Mouse (Mus musculus): ENCODE measurements around the gene Def8. TPM values are rescaled to one million over a fixed set of nuclear protein-coding genes. Genes with fewer than 3 reads are reported as not detected.
"Not testable (repeated sequence)": the region's sequence is repeated elsewhere in the genome, so short reads cannot be mapped to it uniquely, and the experiment has no call there.

Gene Def8
- polyA plus RNA-seq, 2 experiments = 8.0 to 10.5 TPM

- no peak overlapping the region for H3K27ac ChIP-seq
- H3K4me1 ChIP-seq (replicated peaks; ENCODE audit: control insufficient read depth in 2 of 2, insufficient read depth in 2 of 2, low read length in 1 of 2) = no peaks in the 10 kb centered on the region
- WGBS (ENCODE audit: insufficient replicate concordance) = 85% methylated on average over 25 of the region's 25 CpGs
- H3K36me3 ChIP-seq (replicated peaks; ENCODE audit: control insufficient read depth, insufficient read depth, low read depth) = no peaks in the 10 kb centered on the region
- no peaks in the 10 kb centered on the region for H3K27me3 ChIP-seq (ENCODE audit: control insufficient read depth, insufficient read depth, low read length)
- no peak for TF ChIP-seq EP300 (IDR thresholded peaks at IDR 0.05; ENCODE audit: low read depth)
- no peak for TF ChIP-seq CTCF (IDR thresholded peaks at IDR 0.05; ENCODE audit: low read depth)
- no peak for ATAC-seq (ENCODE audit: insufficient read depth)
- peaks cover 32% of the 10 kb centered on the region for H3K9me3 ChIP-seq (ENCODE audit: control insufficient read depth, low read length)
- no peak overlapping the region for H3K4me2 ChIP-seq (ENCODE audit: low read depth)
- H3K4me3 ChIP-seq (ENCODE audit: insufficient read depth in 1 of 2, low read depth in 2 of 2, low read length in 2 of 2) = no peak overlapping the region
- DNase-seq (ENCODE audit: low read depth in 3 of 3, low spot score in 3 of 3) = no peak
- no peak overlapping the region for H3K9ac ChIP-seq (replicated peaks)
Observed at GRCm38 (mm10) chr8:123431616-123432365, 8.5 kb downstream of the Def8 start.

- Histone ChIP-seq H3K9me3 (ENCODE audit: control insufficient read depth, low read length) (peaks cover 26% of the 10 kb centered on the region), H3K4me2 (ENCODE audit: low read depth) (no peak overlapping the region), H3K36me3 (replicated peaks; ENCODE audit: control insufficient read depth, insufficient read depth, low read depth) (no peaks in the 10 kb centered on the region), H3K4me3 (ENCODE audit: insufficient read depth in 1 of 2, low read depth in 2 of 2, low read length in 2 of 2) (no peak overlapping the region), H3K4me1 (replicated peaks; ENCODE audit: control insufficient read depth in 2 of 2, insufficient read depth in 2 of 2, low read length in 1 of 2) (no peaks in the 10 kb centered on the region), H3K27ac (no peak overlapping the region), H3K27me3 (ENCODE audit: control insufficient read depth, insufficient read depth, low read length) (no peaks in the 10 kb centered on the region), H3K9ac (replicated peaks) (no peak overlapping the region)
- ATAC-seq (ENCODE audit: insufficient read depth) = no peak
- no peak for DNase-seq (ENCODE audit: low read depth in 3 of 3, low spot score in 3 of 3)
- WGBS (ENCODE audit: insufficient replicate concordance) = 83% methylated on average over 16 of the region's 16 CpGs
- TF ChIP-seq EP300 (IDR thresholded peaks at IDR 0.05; ENCODE audit: low read depth) = no peak
- no peak for TF ChIP-seq CTCF (IDR thresholded peaks at IDR 0.05; ENCODE audit: low read depth)
Observed at GRCm38 (mm10) chr8:123432381-123432780, 9.1 kb downstream of the Def8 start.

- peaks cover 16% of the 10 kb centered on the region for H3K9me3 ChIP-seq (ENCODE audit: control insufficient read depth, low read length)
- DNase-seq (ENCODE audit: low read depth in 3 of 3, low spot score in 3 of 3); H3K27ac ChIP-seq; H3K9ac ChIP-seq (replicated peaks); ATAC-seq (ENCODE audit: insufficient read depth); H3K4me1 ChIP-seq (replicated peaks; ENCODE audit: control insufficient read depth in 2 of 2, insufficient read depth in 2 of 2, low read length in 1 of 2); H3K27me3 ChIP-seq (ENCODE audit: control insufficient read depth, insufficient read depth, low read length); H3K4me3 ChIP-seq (ENCODE audit: insufficient read depth in 1 of 2, low read depth in 2 of 2, low read length in 2 of 2); H3K4me2 ChIP-seq (ENCODE audit: low read depth); H3K36me3 ChIP-seq (replicated peaks; ENCODE audit: control insufficient read depth, insufficient read depth, low read depth): not testable (repeated sequence)
- 92% methylated on average over 47 of the region's 47 CpGs for whole genome bisulfite sequencing (ENCODE audit: insufficient replicate concordance)
Observed at GRCm38 (mm10) chr8:123433241-123433974, 10.1 kb downstream of the Def8 start.

DNA sequence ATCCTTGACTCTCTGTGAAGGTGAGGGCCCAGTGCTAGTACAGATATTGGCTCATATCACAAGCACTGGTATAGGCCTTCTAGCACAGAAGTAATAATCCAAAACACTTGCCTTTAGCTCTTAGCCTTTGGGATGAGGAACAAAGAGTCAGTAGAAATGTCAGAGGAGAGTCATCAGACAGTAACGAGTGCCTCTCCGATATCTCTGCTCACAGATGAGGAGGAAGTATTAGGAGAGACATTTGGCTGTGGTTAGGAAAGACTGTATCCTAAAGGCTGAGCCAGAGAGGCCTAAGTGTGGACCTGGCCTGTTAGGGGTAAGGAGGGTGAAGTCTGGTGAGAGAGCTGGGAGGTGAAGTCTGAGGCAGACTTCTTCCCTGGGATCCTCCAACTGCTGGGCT lies 18.5 kb downstream of the Def8 start:
- H3K27me3 ChIP-seq (ENCODE audit: control insufficient read depth, insufficient read depth, low read length) = no peaks in the 10 kb centered on the region
- TF ChIP-seq CTCF (IDR thresholded peaks at IDR 0.05; ENCODE audit: low read depth) = no peak
- TF ChIP-seq EP300 (IDR thresholded peaks at IDR 0.05; ENCODE audit: low read depth) = no peak
- H3K4me1 ChIP-seq (replicated peaks; ENCODE audit: control insufficient read depth in 2 of 2, insufficient read depth in 2 of 2, low read length in 1 of 2) = peaks cover 4 to 10% of the 10 kb centered on the region in 2 experiments; a peak in 3 of 4 replicates
- H3K36me3 ChIP-seq (replicated peaks; ENCODE audit: control insufficient read depth, insufficient read depth, low read depth) = no peaks in the 10 kb centered on the region
- H3K9ac ChIP-seq (replicated peaks) = no peak overlapping the region
- DNase-seq (ENCODE audit: low read depth in 3 of 3, low spot score in 3 of 3) (no peak), ATAC-seq (ENCODE audit: insufficient read depth) (no peak)
- WGBS (ENCODE audit: insufficient replicate concordance) = 39% methylated on average over 2 of the region's 2 CpGs
- H3K27ac ChIP-seq = no peak overlapping the region
- H3K4me3 ChIP-seq (ENCODE audit: insufficient read depth in 1 of 2, low read depth in 2 of 2, low read length in 2 of 2) = no peak overlapping the region
- H3K9me3 ChIP-seq (ENCODE audit: control insufficient read depth, low read length) = no peaks in the 10 kb centered on the region
- no peak overlapping the region for H3K4me2 ChIP-seq (ENCODE audit: low read depth)

DNA sequence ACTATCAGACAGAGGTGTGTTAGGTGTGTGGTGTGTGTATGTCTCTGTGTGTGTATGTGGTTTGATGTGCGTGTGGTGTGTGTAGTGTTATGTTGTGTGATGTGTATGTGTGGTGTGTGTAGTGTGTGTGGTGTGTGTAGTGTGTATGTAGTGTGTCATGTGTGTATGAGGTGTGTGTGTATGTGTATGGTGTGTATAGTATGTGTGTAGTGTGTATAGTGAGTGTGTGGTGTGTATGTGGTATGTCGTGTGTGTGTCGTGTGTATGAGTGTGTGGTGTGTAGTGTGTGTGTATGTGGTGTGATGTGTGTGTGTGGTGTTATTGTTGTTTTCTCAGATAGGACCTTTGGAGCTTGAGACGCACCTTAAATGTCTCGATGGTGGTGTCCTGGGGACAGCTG lies 19.0 kb downstream of the Def8 start:
- Histone ChIP-seq H3K27ac (no peak overlapping the region), H3K4me2 (ENCODE audit: low read depth) (peak overlapping the region; percentile 81), H3K27me3 (ENCODE audit: control insufficient read depth, insufficient read depth, low read length) (no peaks in the 10 kb centered on the region), H3K9ac (replicated peaks) (no peak overlapping the region), H3K4me3 (ENCODE audit: insufficient read depth in 1 of 2, low read depth in 2 of 2, low read length in 2 of 2) (peak overlapping the region; percentile 72 to 85; a peak in 2 of 4 replicates), H3K4me1 (replicated peaks; ENCODE audit: control insufficient read depth in 2 of 2, insufficient read depth in 2 of 2, low read length in 1 of 2) (peaks cover 4 to 10% of the 10 kb centered on the region in 2 experiments; a peak in 3 of 4 replicates), H3K9me3 (ENCODE audit: control insufficient read depth, low read length) (no peaks in the 10 kb centered on the region), H3K36me3 (replicated peaks; ENCODE audit: control insufficient read depth, insufficient read depth, low read depth) (no peaks in the 10 kb centered on the region)
- TF ChIP-seq EP300 (IDR thresholded peaks at IDR 0.05; ENCODE audit: low read depth) (no peak), CTCF (IDR thresholded peaks at IDR 0.05; ENCODE audit: low read depth) (no peak)
- no peak for ATAC-seq (ENCODE audit: insufficient read depth)
- DNase-seq (ENCODE audit: low read depth in 3 of 3, low spot score in 3 of 3) = no peak
- 72% methylated on average over 5 of the region's 5 CpGs for WGBS (ENCODE audit: insufficient replicate concordance)

All from liver, embryonic 14.5 days (tissue).